Mouse (Mus musculus) ES-Bruce4 (cell line): ENCODE data around the gene Prkar1b. TPM values are rescaled to one million over a fixed set of nuclear protein-coding genes. Genes with fewer than 3 reads are reported as not detected.

Source experiments
- H3K27ac ChIP-seq: 2 replicates; pipeline ENCODE4 v1.5.1; 2012; ENCODE audit warnings: low read length, inconsistent platforms; ENCODE audit not compliant: insufficient read depth
- H3K27me3 ChIP-seq: 2 replicates; pipeline ENCODE4 v1.6.1; 2012; ENCODE audit warnings: mild to moderate bottlenecking, low read length, inconsistent platforms; ENCODE audit not compliant: control insufficient read depth, poor library complexity, insufficient read depth, severe bottlenecking
- H3K36me3 ChIP-seq: 2 replicates; pipeline ENCODE4 v1.6.1; 2012; ENCODE audit warnings: inconsistent platforms, mild to moderate bottlenecking, low read length, moderate library complexity; ENCODE audit not compliant: control insufficient read depth, poor library complexity, insufficient read depth, severe bottlenecking
- H3K4me1 ChIP-seq: one replicate; pipeline ENCODE4 v1.8.1; 2011; ENCODE audit warnings: low read length; ENCODE audit not compliant: control insufficient read depth, insufficient read depth
- H3K4me3 ChIP-seq: 2 replicates; pipeline ENCODE4 v1.5.1; 2011; ENCODE audit warnings: low read depth, mild to moderate bottlenecking, low read length
- H3K9ac ChIP-seq: 2 replicates; pipeline ENCODE4 v1.6.1; 2012; ENCODE audit warnings: low read depth, mild to moderate bottlenecking, inconsistent platforms; ENCODE audit not compliant: poor library complexity, severe bottlenecking
- H3K9me3 ChIP-seq: replicated peaks from 2 replicates; pipeline ENCODE4 v1.6.1; 2012; ENCODE audit warnings: mild to moderate bottlenecking, low read length, inconsistent platforms; ENCODE audit not compliant: control insufficient read depth, poor library complexity, insufficient read depth, severe bottlenecking
- CTCF ChIP-seq: IDR thresholded peaks from one replicate; pipeline ENCODE4 v1.8.1; 2011; ENCODE audit warnings: low read depth, low read length
- EP300 ChIP-seq: IDR thresholded peaks from 2 replicates; pipeline ENCODE4 v1.6.1; 2011; ENCODE audit warnings: low read depth, low read length; ENCODE audit not compliant: insufficient read depth
- POLR2A ChIP-seq: IDR thresholded peaks from one replicate; pipeline ENCODE4 v1.8.1; 2011; ENCODE audit warnings: low read length; ENCODE audit not compliant: insufficient read depth
- polyA plus RNA-seq: library from polyadenylated mRNA; stranded (reverse); fragments of >200 nt; gene quantifications from 2 replicates; pipeline ENCODE4 v1.2.4, GENCODE M21; 2011; ENCODE audit warnings: low read depth; ENCODE audit not compliant: missing spikeins, insufficient read depth, insufficient read length

The Prkar1b gene
- polyA plus RNA-seq, 1 experiment = 8.2 TPM

DNA sequence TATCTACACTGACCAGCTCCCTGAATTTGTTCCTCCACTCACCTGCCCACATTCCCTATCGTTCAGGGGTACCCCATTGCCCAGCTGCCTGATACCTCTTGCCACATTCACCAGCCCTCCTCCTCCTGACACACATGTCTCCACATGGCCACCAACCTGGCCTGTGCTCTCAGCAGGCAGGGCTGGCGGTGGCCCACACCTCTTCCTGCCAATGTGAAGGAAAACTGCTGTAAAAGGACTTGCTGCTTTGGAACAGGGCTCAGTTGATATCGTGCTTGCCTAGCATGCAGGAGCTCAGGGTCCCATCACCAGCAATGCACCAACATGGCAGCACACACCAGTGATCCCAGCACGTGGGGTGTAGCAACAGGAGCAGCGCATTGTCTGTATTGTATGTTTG lies 19.4 kb downstream of the Prkar1b start:
- Histone ChIP-seq H3K36me3 (no peaks in the 10 kb centered on the region), H3K9me3 (no peaks in the 10 kb centered on the region), H3K4me1 (no peaks in the 10 kb centered on the region), H3K4me3 (no peak overlapping the region), H3K9ac (no peak overlapping the region), H3K27ac (no peak overlapping the region), H3K27me3 (no peaks in the 10 kb centered on the region)
- no peak for TF ChIP-seq POLR2A
- TF ChIP-seq CTCF = no peak
- no peak for TF ChIP-seq EP300

DNA sequence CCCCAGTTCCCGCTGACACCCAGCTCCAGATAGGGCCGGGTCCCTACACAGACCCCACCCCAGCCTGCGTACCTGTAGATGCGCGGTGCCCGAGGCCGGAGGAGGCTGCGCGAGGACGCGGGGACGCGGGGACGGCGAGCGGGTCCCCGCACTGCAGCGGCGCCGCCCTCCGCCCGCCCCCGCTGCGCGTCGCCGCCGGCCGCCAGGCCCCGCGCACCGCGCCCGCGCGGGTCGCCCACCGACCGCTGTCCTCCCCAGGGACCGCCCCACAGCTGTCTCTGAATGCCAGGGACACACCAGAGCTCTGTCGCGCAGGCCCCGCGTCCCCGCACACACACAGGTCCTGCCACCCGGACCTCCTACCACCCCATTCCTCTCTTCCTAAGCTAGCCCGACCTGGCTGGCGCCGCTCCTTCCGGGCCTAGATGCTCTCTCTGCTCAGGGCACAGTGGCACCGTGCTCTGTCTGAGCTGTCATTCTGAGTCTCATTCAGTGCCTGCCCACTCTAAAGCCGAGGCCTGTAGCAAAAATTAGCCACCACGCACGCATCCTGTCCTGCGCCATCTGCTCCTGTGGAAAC lies 20.1 kb downstream of the Prkar1b start:
- no peaks in the 10 kb centered on the region for H3K27me3 ChIP-seq
- peak overlapping the region; percentile 35 for H3K9ac ChIP-seq
- no peaks in the 10 kb centered on the region for H3K9me3 ChIP-seq
- H3K27ac ChIP-seq = no peak overlapping the region
- H3K36me3 ChIP-seq = no peaks in the 10 kb centered on the region
- no peak for TF ChIP-seq POLR2A
- TF ChIP-seq EP300 = no peak
- TF ChIP-seq CTCF = no peak
- no peaks in the 10 kb centered on the region for H3K4me1 ChIP-seq
- H3K4me3 ChIP-seq = peak overlapping the region; percentile 49

DNA sequence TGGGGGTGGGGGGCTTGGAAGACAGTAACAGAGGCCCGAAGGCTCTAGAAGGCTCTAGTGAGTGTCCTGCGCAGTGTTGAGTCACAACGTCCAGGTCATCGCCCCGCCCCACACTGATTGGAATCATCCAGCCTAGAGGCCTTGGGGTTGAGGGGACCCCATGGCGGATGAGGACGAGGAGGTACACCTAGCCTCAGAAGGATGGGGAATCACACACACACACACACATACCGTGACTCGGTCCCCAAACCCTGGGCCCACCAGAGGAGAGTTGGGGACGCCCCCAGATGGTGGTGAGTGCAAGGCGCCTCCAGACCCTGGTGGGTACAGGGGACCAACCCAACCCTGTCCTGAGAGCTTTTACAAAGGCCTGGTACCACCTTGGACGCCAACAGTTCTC lies 20.7 kb downstream of the Prkar1b start:
- no peaks in the 10 kb centered on the region for H3K36me3 ChIP-seq
- TF ChIP-seq CTCF (no peak), POLR2A (no peak), EP300 (no peak)
- H3K27ac ChIP-seq = no peak overlapping the region
- peak overlapping the region; percentile 35 for H3K9ac ChIP-seq
- no peaks in the 10 kb centered on the region for H3K4me1 ChIP-seq
- peak overlapping the region; percentile 75 for H3K4me3 ChIP-seq
- no peaks in the 10 kb centered on the region for H3K27me3 ChIP-seq
- no peaks in the 10 kb centered on the region for H3K9me3 ChIP-seq

DNA sequence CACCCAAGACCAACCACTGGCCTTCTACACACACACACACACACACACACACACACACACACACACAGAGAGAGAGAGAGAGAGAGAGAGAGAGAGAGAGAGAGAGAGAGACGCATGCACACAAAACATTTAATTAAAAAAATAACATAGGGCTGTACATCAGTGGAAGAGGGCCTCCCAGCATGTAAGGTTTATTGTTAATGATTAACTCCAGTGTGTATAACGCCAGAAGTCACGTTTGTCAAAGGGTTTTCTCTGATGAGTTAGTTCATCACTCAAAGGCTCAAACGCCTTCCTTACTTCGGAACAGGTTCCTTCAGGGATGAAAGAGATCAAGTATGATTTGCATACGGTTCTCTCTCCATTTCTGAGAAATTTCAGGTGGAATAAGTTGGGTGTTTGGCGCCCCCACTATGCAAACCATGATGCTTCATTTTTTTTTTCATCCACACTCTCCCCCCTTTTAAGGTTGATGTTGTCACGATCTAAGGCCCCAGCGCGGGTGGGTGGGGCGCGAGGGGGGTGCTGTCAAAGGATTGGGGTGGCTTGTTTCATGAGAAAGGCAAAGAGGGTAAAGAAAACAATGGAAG lies 21.2 kb downstream of the Prkar1b start:
- Histone ChIP-seq H3K4me1 (no peaks in the 10 kb centered on the region), H3K27ac (no peak overlapping the region), H3K9me3 (no peaks in the 10 kb centered on the region), H3K4me3 (no peak overlapping the region), H3K27me3 (no peaks in the 10 kb centered on the region), H3K9ac (no peak overlapping the region), H3K36me3 (no peaks in the 10 kb centered on the region)
- TF ChIP-seq POLR2A (no peak), CTCF (no peak), EP300 (no peak)

DNA sequence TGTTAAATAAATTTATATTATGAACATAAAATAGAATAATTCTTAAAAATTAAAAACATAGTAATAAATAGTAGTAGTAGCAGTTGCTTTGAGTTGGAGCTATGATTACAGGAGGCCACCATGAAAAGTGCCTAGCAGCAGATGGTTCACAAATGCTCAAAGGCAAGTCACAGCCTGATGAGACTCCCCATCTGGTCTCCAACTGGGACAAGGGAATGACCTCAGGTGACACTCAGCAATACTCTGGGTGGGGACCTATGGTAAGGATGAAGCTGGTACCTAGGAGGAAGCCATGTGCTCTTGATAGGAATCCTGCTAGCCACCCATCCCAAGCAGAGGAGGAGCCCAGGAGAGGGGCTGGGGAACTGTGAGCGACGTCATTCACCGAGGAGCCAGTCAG lies 24.1 kb downstream of the Prkar1b start:
- Histone ChIP-seq H3K4me1 (no peaks in the 10 kb centered on the region), H3K27me3 (no peaks in the 10 kb centered on the region), H3K9me3 (no peaks in the 10 kb centered on the region), H3K9ac (no peak overlapping the region), H3K4me3 (no peak overlapping the region), H3K27ac (no peak overlapping the region), H3K36me3 (no peaks in the 10 kb centered on the region)
- TF ChIP-seq POLR2A (no peak), EP300 (no peak), CTCF (no peak)

DNA sequence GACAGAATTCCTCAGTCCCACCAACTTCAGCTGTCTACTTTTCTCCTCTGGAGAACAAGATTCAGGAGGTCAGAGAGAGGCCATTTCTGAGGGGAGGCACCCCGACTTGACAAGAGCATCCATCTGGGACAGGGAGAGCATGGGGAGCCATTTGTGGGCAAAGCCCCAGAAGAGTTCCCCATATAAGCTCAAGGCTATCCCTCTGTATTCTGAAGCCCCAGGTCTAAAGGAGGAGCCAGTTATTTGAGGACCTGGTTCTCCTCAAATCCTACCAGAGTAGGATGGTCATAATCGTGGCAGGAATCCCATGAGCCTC lies 30.9 kb downstream of the Prkar1b start:
- no peaks in the 10 kb centered on the region for H3K27me3 ChIP-seq
- no peaks in the 10 kb centered on the region for H3K9me3 ChIP-seq
- H3K36me3 ChIP-seq = no peaks in the 10 kb centered on the region
- TF ChIP-seq EP300 (no peak), CTCF (no peak), POLR2A (no peak)
- H3K27ac ChIP-seq = no peak overlapping the region
- no peak overlapping the region for H3K9ac ChIP-seq
- no peak overlapping the region for H3K4me3 ChIP-seq
- H3K4me1 ChIP-seq = no peaks in the 10 kb centered on the region
